Mouse (Mus musculus) CH12.LX (cell line): Measurements from ENCODE around the gene Lbr.

Source experiments
- CHD2 ChIP-seq: IDR thresholded peaks from 2 replicates; pipeline ENCODE4 v1.6.1; 2011; ENCODE audit warnings: low read length, improper control_type of control experiment
- CTCF ChIP-seq, 2 experiments: IDR thresholded peaks in 1 of 2; conservative IDR thresholded peaks in 1 of 2; 2 replicates each; pipeline ENCODE4 v1.5.1; 2011 to 2012; ENCODE audit warnings: low read depth in 2 of 2, low read length in 2 of 2, improper control_type of control experiment in 1 of 2, inconsistent platforms in 1 of 2, mild to moderate bottlenecking in 1 of 2, moderate library complexity in 1 of 2
- EP300 ChIP-seq: IDR thresholded peaks from 2 replicates; pipeline ENCODE4 v1.6.1; 2011; ENCODE audit warnings: low read length, improper control_type of control experiment
- MAX ChIP-seq: IDR thresholded peaks from 2 replicates; pipeline ENCODE4 v1.6.1; 2011; ENCODE audit warnings: low read length, improper control_type of control experiment
- POLR2A ChIP-seq: IDR thresholded peaks from 2 replicates; pipeline ENCODE4 v1.6.1; 2011; ENCODE audit warnings: low read depth, mild to moderate bottlenecking, improper control_type of control experiment, low read length
- RCOR1 ChIP-seq: conservative IDR thresholded peaks from 2 replicates; pipeline ENCODE4 v1.6.1; 2012; ENCODE audit warnings: low read depth, mild to moderate bottlenecking, inconsistent platforms, low read length, improper control_type of control experiment
- SMC3 ChIP-seq: IDR thresholded peaks from 2 replicates; pipeline ENCODE4 v1.6.1; 2011; ENCODE audit warnings: low read depth, low read length, improper control_type of control experiment

DNA sequence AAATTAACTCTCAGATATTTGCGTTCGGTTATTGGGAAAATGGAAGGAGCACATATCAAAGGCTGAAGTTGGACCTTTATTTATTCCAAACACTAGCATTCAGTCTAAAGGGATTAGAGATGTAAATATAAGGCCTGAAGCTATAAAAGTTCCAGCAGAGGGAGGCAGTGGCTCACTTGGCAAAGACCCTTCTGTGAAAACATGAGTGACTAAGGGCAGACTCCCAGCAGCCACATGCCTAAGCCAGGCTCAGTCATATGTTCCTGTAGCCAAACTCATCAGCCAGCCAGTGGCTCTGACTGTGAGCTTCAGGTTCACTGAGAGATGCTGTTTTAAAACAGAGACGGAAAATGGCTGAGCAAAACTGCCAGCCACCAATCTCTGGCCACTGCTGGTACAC, 71.0 kb downstream of the Lbr start:
- TF ChIP-seq SMC3 = no peak
- TF ChIP-seq RCOR1 = no peak
- no peak for TF ChIP-seq POLR2A
- TF ChIP-seq MAX = no peak
- TF ChIP-seq CTCF (conservative IDR thresholded peaks at IDR 0.05 in 1 of 2, IDR thresholded peaks at IDR 0.05 in 1 of 2; ENCODE audit: low read depth in 2 of 2, low read length in 2 of 2) = no peak; a peak in 1 of 4 replicates
- TF ChIP-seq CHD2 = no peak
- TF ChIP-seq EP300 = no peak
